Mouse (Mus musculus): ENCODE data around the gene Cab39l. TPM values are rescaled to one million over a fixed set of nuclear protein-coding genes. Genes with fewer than 3 reads are reported as not detected.
A peak's percentile ranks its signal among the peaks of the same experiment; 100 is the strongest.

Gene Cab39l
- polyA plus RNA-seq, 1 experiment: 12.4 TPM

GRCm38 (mm10) chr14:59616802-59617201 is 176.0 kb downstream of the Cab39l start:
- TF ChIP-seq POLR2A (IDR thresholded peaks at IDR 0.05; ENCODE audit: borderline replicate concordance, extremely low read depth, insufficient read depth, insufficient read length, poor library complexity, severe bottlenecking): no peak
- no peak for TF ChIP-seq CTCF (IDR thresholded peaks at IDR 0.05; ENCODE audit: borderline replicate concordance, extremely low read depth, insufficient read depth, insufficient read length)
- DNase-seq (ENCODE audit: low read depth): no peak

DNA sequence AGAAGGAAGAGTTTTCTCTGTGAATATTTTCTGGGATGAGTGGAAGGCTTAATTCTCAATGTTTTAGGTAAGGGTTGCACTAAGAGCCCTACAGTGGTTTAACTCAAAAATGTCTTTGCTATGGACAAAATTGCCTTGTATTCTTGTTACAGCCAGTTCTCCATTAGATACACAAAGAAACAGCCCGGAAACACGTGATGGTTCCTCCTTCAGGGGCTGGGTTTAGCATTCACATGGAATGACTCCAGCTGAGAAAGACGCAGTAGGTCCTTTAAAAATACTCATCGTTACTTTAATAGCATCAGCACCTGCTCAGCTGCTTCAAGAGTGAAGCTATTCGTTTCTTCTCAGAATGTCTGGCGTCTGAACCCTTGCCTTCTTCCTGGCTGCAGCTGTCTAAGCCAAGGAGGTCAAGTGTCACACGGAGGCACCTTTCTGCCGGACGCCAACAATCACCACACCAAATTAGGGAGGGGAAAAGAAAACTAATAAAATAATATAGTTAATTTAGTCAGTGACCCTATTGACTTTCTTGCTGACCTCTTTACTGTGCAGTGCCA is 183.6 kb downstream of the Cab39l start:
- DNase-seq (ENCODE audit: low read depth): no peak
- TF ChIP-seq POLR2A (IDR thresholded peaks at IDR 0.05; ENCODE audit: borderline replicate concordance, extremely low read depth, insufficient read depth, insufficient read length, poor library complexity, severe bottlenecking): no peak
- no peak for TF ChIP-seq CTCF (IDR thresholded peaks at IDR 0.05; ENCODE audit: borderline replicate concordance, extremely low read depth, insufficient read depth, insufficient read length)

DNA sequence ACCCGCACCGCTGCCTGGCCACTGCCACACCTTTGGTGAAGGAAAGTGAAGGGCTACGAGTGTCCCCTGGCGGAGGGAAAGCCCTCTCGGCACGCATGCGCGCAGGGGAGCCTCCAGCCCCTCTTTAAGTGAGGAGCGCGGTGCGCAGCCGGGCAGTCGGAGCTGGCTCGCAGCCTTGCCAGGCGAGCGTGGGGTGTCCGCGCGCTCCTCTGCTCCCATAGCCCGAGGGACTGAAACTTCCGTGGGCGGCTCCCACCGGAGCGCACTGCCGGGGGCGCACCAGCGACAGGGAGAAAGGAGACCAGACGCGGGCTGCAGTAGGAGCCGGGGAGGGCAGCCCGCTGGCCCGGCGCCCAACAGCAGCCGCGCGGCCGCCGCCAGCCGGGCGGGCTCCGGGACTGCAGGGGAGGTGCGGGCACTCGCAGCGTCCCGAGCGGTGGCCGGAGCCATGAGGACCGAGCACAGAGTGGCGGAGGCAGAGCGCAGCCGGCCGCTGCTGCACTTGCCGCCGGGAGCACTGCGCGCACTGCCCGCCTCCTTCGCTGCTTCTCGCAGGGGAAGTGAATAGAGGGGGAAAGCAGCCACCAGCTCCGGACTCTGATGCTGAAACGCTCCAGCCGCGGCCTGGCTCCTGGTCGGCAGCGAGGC is 184.5 kb downstream of the Cab39l start, which contains the start of gene Shisa2:
Gene Shisa2, plus strand, starts transcription at position 151 of the 648 bp plus-strand sequence.
- TF ChIP-seq CTCF (IDR thresholded peaks at IDR 0.05; ENCODE audit: borderline replicate concordance, extremely low read depth, insufficient read depth, insufficient read length) (peak; percentile 61), POLR2A (IDR thresholded peaks at IDR 0.05; ENCODE audit: borderline replicate concordance, extremely low read depth, insufficient read depth, insufficient read length, poor library complexity, severe bottlenecking) (peak; percentile 95)
- DNase-seq (ENCODE audit: low read depth): peak; percentile 94

GRCm38 (mm10) chr14:59625806-59626364 is 185.1 kb downstream of the Cab39l start:
- DNase-seq (ENCODE audit: low read depth): peak; percentile 85
- TF ChIP-seq CTCF (IDR thresholded peaks at IDR 0.05; ENCODE audit: borderline replicate concordance, extremely low read depth, insufficient read depth, insufficient read length): no peak
- no peak for TF ChIP-seq POLR2A (IDR thresholded peaks at IDR 0.05; ENCODE audit: borderline replicate concordance, extremely low read depth, insufficient read depth, insufficient read length, poor library complexity, severe bottlenecking)

DNA sequence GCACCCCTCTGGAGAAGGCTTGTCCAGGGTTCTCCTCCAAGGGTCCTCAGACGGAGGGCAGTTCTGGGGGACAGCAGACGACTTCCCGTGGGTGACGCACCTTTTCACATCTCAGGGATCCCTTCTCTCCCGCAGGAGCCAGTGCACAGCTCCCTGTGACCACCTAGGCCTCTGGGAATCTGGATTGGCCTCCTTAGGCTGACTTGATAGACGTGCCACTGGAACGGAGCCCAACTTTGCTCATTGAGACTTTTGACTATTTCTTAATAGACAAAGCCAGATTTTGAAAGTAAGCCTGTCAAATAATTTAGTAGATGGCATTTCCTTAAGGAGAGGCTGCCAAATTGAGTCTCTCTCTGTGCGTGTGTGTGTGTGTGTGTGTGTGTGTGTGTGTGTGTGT is 185.9 kb downstream of the Cab39l start:
- TF ChIP-seq CTCF (IDR thresholded peaks at IDR 0.05; ENCODE audit: borderline replicate concordance, extremely low read depth, insufficient read depth, insufficient read length): no peak
- no peak for TF ChIP-seq POLR2A (IDR thresholded peaks at IDR 0.05; ENCODE audit: borderline replicate concordance, extremely low read depth, insufficient read depth, insufficient read length, poor library complexity, severe bottlenecking)
- peak; percentile 89 for DNase-seq (ENCODE audit: low read depth)

DNA sequence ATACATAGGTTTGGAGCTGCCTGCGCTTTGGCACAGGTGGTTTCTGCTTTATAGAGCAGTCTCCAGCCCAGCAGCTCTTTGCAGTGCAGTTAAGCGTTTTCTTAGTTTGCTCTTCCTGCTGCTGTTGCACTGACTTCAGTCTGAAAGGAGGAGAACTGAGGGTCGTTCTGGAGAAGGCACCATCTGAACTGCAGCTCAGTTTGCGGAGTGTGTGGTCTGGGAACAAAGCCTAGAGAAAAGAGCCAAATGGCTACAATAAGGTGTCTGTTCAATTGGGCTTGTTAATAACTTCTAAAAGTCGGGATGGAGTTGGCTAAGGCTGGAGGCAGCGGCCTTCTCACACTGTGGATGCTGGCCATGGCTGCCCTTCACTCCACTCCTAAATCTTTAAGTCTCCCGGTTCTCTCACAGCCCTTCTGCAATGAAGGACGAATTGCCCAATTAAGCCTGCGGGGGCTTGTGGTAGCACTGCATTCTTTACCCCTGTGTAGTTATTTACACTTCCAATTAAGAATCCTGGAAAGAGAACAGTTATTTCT is 186.4 kb downstream of the Cab39l start:
- TF ChIP-seq POLR2A (IDR thresholded peaks at IDR 0.05; ENCODE audit: borderline replicate concordance, extremely low read depth, insufficient read depth, insufficient read length, poor library complexity, severe bottlenecking): no peak
- TF ChIP-seq CTCF (IDR thresholded peaks at IDR 0.05; ENCODE audit: borderline replicate concordance, extremely low read depth, insufficient read depth, insufficient read length): no peak
- DNase-seq (ENCODE audit: low read depth): peak; percentile 91

DNA sequence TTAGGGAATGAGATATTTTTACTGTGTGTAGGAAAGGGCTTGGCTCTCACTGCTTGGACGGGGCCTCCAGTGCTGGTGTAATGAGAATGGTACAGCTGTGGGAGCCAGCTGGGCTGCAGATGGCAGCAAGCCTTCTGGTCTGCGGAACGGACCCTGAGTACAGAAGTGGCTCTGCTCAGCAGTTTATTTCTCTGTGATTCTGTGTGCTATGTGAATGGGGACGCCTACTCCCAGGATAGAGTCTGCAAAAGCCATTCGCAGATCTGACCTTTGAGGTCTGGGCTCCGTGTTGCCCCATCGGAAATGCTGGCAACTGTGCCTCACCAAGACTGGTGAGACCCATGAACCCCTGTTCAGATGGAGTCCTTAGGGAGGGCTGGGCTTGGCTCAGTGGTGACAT is 187.1 kb downstream of the Cab39l start:
- TF ChIP-seq CTCF (IDR thresholded peaks at IDR 0.05; ENCODE audit: borderline replicate concordance, extremely low read depth, insufficient read depth, insufficient read length) (no peak), POLR2A (IDR thresholded peaks at IDR 0.05; ENCODE audit: borderline replicate concordance, extremely low read depth, insufficient read depth, insufficient read length, poor library complexity, severe bottlenecking) (no peak)
- DNase-seq (ENCODE audit: low read depth): peak; percentile 86

GRCm38 (mm10) chr14:59629308-59629707 is 188.5 kb downstream of the Cab39l start:
- no peak for TF ChIP-seq POLR2A (IDR thresholded peaks at IDR 0.05; ENCODE audit: borderline replicate concordance, extremely low read depth, insufficient read depth, insufficient read length, poor library complexity, severe bottlenecking)
- no peak for TF ChIP-seq CTCF (IDR thresholded peaks at IDR 0.05; ENCODE audit: borderline replicate concordance, extremely low read depth, insufficient read depth, insufficient read length)

DNA sequence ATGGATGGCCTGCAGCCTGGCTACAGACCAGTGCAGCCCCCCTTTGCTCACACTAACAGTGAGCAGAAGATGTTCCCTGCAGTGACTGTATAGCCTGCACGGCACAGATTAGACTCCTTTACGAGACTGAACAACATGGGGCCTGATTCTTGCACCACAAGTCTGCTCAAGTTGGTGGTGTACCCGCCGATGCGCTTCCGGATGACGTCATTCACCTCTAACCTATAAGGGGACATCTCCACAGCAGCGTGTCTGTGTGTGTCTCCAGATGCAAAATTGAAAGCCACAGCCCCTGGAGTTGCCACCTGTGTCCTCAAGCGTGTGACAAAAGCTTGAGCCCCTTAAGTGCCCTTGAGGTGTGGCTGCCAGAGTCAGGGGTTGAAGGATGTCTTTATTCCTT is 189.3 kb downstream of the Cab39l start:
- no peak for DNase-seq (ENCODE audit: low read depth)
- TF ChIP-seq CTCF (IDR thresholded peaks at IDR 0.05; ENCODE audit: borderline replicate concordance, extremely low read depth, insufficient read depth, insufficient read length): no peak
- TF ChIP-seq POLR2A (IDR thresholded peaks at IDR 0.05; ENCODE audit: borderline replicate concordance, extremely low read depth, insufficient read depth, insufficient read length, poor library complexity, severe bottlenecking): no peak

More at GRCm38 (mm10) chr14:59629308-59629707, 188.5 kb downstream of the Cab39l start:
- DNase-seq (ENCODE audit: low read depth): no peak

- no peak for TF ChIP-seq CTCF (IDR thresholded peaks at IDR 0.05; ENCODE audit: borderline replicate concordance, extremely low read depth, insufficient read depth, insufficient read length)
- TF ChIP-seq POLR2A (IDR thresholded peaks at IDR 0.05; ENCODE audit: borderline replicate concordance, extremely low read depth, insufficient read depth, insufficient read length, poor library complexity, severe bottlenecking): no peak
- DNase-seq (ENCODE audit: low read depth): no peak
Observed at GRCm38 (mm10) chr14:59632067-59632466, 191.3 kb downstream of the Cab39l start.

GRCm38 (mm10) chr14:59633295-59633898 is 192.6 kb downstream of the Cab39l start:
- DNase-seq (ENCODE audit: low read depth): no peak
- TF ChIP-seq POLR2A (IDR thresholded peaks at IDR 0.05; ENCODE audit: borderline replicate concordance, extremely low read depth, insufficient read depth, insufficient read length, poor library complexity, severe bottlenecking) (no peak), CTCF (IDR thresholded peaks at IDR 0.05; ENCODE audit: borderline replicate concordance, extremely low read depth, insufficient read depth, insufficient read length) (no peak)
